Mouse (Mus musculus) lung, adult 2 months (tissue): ENCODE data around the gene Gab1.

Source experiments
- CTCF ChIP-seq: fragments of 200-500 bp; IDR thresholded peaks from 2 replicates; pipeline ENCODE4 v1.5.1; 2011; ENCODE audit warnings: mild to moderate bottlenecking, low read length, control low read depth; ENCODE audit not compliant: insufficient read depth
- POLR2A ChIP-seq: fragments of 200-500 bp; IDR thresholded peaks from 2 replicates; pipeline ENCODE4 v1.6.1; 2011; ENCODE audit warnings: low read depth, mild to moderate bottlenecking, control low read depth, low read length, borderline replicate concordance; ENCODE audit errors: extremely low read depth

DNA sequence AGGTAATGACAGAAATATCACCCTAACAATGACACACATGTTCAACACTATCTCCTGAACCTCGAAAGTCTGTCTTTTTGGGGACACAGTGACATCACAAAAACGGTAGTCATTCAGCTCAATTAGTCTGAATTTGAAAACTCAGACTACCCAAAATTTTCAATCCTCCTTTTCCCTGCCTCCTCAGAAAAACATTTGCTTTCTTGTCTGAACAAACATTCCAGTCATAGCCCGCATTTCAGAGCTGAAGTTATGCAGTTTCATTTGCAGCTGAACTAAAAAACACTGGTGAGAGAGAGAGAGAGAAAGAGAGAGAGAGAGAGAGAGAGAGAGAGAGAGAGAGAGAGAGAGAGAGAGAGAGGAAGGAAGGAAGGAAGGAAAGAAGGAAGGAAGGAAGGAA is 23.2 kb downstream of the Gab1 start:
- TF ChIP-seq POLR2A (no peak), CTCF (no peak)
